Mouse (Mus musculus): Measurements from ENCODE around the gene Epb41l3. TPM values are rescaled to one million over a fixed set of nuclear protein-coding genes. Genes with fewer than 3 reads are reported as not detected.

Epb41l3 gene
- total RNA-seq, 1 experiment = 16.8 TPM

- Histone ChIP-seq H3K9me3 (ENCODE audit: control insufficient read depth, insufficient read depth, low read depth, low read length) (no peaks in the 10 kb centered on the region), H3K4me3 (ENCODE audit: insufficient read depth in 1 of 2, low read depth in 1 of 2, low read length in 2 of 2, poor library complexity in 1 of 2, severe bottlenecking in 1 of 2) (no peak overlapping the region), H3K9ac (ENCODE audit: insufficient read depth, low read depth, low read length, poor library complexity, severe bottlenecking) (no peak overlapping the region), H3K27ac (ENCODE audit: insufficient read depth, low read depth, low read length, poor library complexity, severe bottlenecking) (no peak overlapping the region), H3K4me1 (ENCODE audit: control insufficient read depth in 2 of 2, insufficient read depth in 2 of 2, low read length in 2 of 2, poor library complexity in 1 of 2) (no peaks in the 10 kb centered on the region), H3K36me3 (ENCODE audit: control insufficient read depth, insufficient read depth, low read length, poor library complexity, severe bottlenecking) (no peaks in the 10 kb centered on the region)
- DNase-seq (ENCODE audit: low read depth, low spot score) = no peak
- TF ChIP-seq CHD2 (IDR thresholded peaks at IDR 0.05; ENCODE audit: low read depth, low read length) (no peak), ZC3H11A (IDR thresholded peaks at IDR 0.05; ENCODE audit: borderline replicate concordance, low read depth, low read length) (no peak), MAFK (IDR thresholded peaks at IDR 0.05; ENCODE audit: insufficient read depth, low read depth, low read length) (no peak), HCFC1 (IDR thresholded peaks at IDR 0.05; ENCODE audit: borderline replicate concordance, insufficient read depth, low read length) (no peak), ZNF384 (IDR thresholded peaks at IDR 0.05; ENCODE audit: low read depth, low read length) (no peak)
- in situ Hi-C loops (cut with MboI; ENCODE audit: low sequenced_read_pairs in 2 of 2, unreplicated experiment in 2 of 2) = no loop called here
These were observed 234.4 kb downstream of the Epb41l3 start for GRCm38 (mm10) chr17:69309872-69310271.

DNA sequence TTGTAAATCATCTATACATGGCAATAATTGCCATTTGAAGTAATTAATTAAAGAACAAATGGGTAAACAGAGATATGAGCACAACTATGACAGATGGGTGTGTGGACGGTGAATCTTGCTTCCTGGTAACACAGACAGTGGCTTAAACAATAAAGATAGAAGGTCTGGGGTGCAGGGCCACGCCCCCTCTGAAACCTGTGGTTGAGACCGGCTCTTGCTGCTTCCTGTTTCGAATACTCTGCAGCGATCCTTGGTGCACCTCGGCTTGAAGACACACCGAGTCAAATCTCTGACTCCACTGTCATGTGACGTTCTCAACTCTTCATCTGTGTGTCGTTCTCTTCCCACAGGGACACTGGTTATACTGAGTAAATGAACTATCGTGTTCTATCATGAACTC, 245.0 kb downstream of the Epb41l3 start:
- in situ Hi-C loops (cut with MboI; ENCODE audit: low sequenced_read_pairs in 2 of 2, unreplicated experiment in 2 of 2) = no loop called here
- TF ChIP-seq ZC3H11A (IDR thresholded peaks at IDR 0.05; ENCODE audit: borderline replicate concordance, low read depth, low read length) (no peak), MAFK (IDR thresholded peaks at IDR 0.05; ENCODE audit: insufficient read depth, low read depth, low read length) (no peak), ZNF384 (IDR thresholded peaks at IDR 0.05; ENCODE audit: low read depth, low read length) (no peak), HCFC1 (IDR thresholded peaks at IDR 0.05; ENCODE audit: borderline replicate concordance, insufficient read depth, low read length) (no peak), CHD2 (IDR thresholded peaks at IDR 0.05; ENCODE audit: low read depth, low read length) (no peak)
- DNase-seq (ENCODE audit: low read depth, low spot score) = no peak
- no peaks in the 10 kb centered on the region for H3K4me1 ChIP-seq (ENCODE audit: control insufficient read depth in 2 of 2, insufficient read depth in 2 of 2, low read length in 2 of 2, poor library complexity in 1 of 2)
- no peak overlapping the region for H3K9ac ChIP-seq (ENCODE audit: insufficient read depth, low read depth, low read length, poor library complexity, severe bottlenecking)
- H3K9me3 ChIP-seq (ENCODE audit: control insufficient read depth, insufficient read depth, low read depth, low read length) = no peaks in the 10 kb centered on the region
- no peaks in the 10 kb centered on the region for H3K36me3 ChIP-seq (ENCODE audit: control insufficient read depth, insufficient read depth, low read length, poor library complexity, severe bottlenecking)
- no peak overlapping the region for H3K27ac ChIP-seq (ENCODE audit: insufficient read depth, low read depth, low read length, poor library complexity, severe bottlenecking)
- H3K4me3 ChIP-seq (ENCODE audit: insufficient read depth in 1 of 2, low read depth in 1 of 2, low read length in 2 of 2, poor library complexity in 1 of 2, severe bottlenecking in 1 of 2) = no peak overlapping the region

GRCm38 (mm10) chr17:69322721-69323120, 247.2 kb downstream of the Epb41l3 start:
- no peaks in the 10 kb centered on the region for H3K4me1 ChIP-seq (ENCODE audit: control insufficient read depth in 2 of 2, insufficient read depth in 2 of 2, low read length in 2 of 2, poor library complexity in 1 of 2)
- H3K27ac ChIP-seq (ENCODE audit: insufficient read depth, low read depth, low read length, poor library complexity, severe bottlenecking) = no peak overlapping the region
- no peak for DNase-seq (ENCODE audit: low read depth, low spot score)
- H3K9me3 ChIP-seq (ENCODE audit: control insufficient read depth, insufficient read depth, low read depth, low read length) = no peaks in the 10 kb centered on the region
- no peak for TF ChIP-seq ZC3H11A (IDR thresholded peaks at IDR 0.05; ENCODE audit: borderline replicate concordance, low read depth, low read length)
- no peak for TF ChIP-seq HCFC1 (IDR thresholded peaks at IDR 0.05; ENCODE audit: borderline replicate concordance, insufficient read depth, low read length)
- no peak for TF ChIP-seq MAFK (IDR thresholded peaks at IDR 0.05; ENCODE audit: insufficient read depth, low read depth, low read length)
- no peak for TF ChIP-seq CHD2 (IDR thresholded peaks at IDR 0.05; ENCODE audit: low read depth, low read length)
- no peak for TF ChIP-seq ZNF384 (IDR thresholded peaks at IDR 0.05; ENCODE audit: low read depth, low read length)
- H3K4me3 ChIP-seq (ENCODE audit: insufficient read depth in 1 of 2, low read depth in 1 of 2, low read length in 2 of 2, poor library complexity in 1 of 2, severe bottlenecking in 1 of 2) = no peak overlapping the region
- in situ Hi-C loops (cut with MboI; ENCODE audit: low sequenced_read_pairs in 2 of 2, unreplicated experiment in 2 of 2) = no loop called here
- no peaks in the 10 kb centered on the region for H3K36me3 ChIP-seq (ENCODE audit: control insufficient read depth, insufficient read depth, low read length, poor library complexity, severe bottlenecking)
- no peak overlapping the region for H3K9ac ChIP-seq (ENCODE audit: insufficient read depth, low read depth, low read length, poor library complexity, severe bottlenecking)

Other genes with a start within 250 kb of the Epb41l3 start
- 0.21 and 0.36 TPM in 2 replicates for gene Tmem200c, start 249.1 kb upstream of the Epb41l3 start, total RNA-seq (2012; rRNA removed)

All from ES-E14 (cell line).